Mouse (Mus musculus): ENCODE data around the gene Map2.

The Map2 gene

DNA sequence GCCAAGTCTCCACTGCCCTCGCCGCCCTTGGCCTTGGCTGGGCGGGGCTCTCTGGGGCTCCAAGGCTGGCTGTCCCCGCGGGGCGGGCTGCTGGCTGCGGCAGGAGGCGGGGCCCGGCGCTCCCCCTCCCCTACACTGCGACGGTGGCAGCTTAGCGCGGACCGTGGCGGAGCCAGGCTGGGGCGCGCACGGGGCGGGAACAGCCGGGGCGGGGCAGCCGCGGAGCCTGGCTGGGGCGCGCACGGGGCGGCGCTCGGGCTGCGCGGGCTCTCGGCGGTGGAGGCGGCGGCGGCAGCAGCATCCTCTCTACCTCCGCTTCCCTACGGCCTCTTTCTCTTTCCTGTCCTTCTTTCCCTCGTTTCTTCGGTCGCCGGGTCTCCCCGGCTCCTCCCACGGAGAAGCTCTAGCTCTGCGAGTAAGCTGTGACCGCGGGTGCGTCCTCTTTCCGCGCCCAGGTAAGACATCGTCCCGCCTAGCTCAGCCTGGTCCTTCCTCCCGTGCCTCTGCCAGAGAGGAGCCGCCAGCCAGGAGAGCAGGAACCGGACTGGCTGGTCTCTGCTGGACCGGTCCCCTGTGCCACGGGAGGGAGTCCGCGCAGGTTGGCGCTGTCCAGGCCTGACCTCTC is at the start of gene Map2:
TSS of gene Map2 (plus strand) at position 233 of the 625 bp plus-strand sequence.
- peak; percentile 84 to 91 for DNase-seq

GRCm38 (mm10) chr1:66133014-66133413 is 42.1 kb upstream of the Map2 start:
- DNase-seq, result no peak

DNA sequence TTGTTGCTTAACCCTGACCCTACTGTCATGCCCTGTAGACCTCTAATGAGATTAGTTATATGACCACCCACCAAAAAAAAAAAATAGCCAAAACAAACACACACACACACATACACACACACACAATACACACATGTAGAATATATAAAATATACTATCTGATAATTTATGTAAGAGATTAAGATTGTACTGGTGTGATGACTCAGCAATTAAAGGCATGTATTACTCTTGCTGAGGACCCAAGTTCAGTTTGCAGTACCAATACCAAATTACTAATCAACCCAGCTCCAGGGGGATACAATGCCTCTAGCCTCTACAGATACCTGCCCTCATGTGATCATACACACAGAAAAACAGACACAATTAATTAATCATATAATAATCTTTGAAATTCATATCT is 39.7 kb upstream of the Map2 start:
- no peak for DNase-seq

DNA sequence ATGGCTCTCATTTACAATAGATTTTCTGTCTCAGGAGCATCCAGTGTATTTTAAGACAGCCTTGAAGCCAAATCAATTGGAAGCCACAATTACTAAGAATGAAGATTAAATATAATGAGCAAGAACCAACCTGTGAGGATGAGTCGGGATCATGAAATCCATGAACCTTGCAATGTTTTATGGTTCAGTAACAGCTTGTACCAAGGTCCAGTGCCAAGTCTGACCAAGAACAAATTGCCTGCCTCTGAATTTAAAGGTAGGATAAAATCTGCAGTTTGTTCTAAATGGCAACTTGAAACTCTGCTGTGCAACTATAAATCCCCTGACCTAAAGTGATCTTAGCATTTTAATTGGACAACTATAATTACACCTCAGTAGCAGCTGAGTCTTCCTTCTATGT is 34.4 kb upstream of the Map2 start:
- no peak for DNase-seq

DNA sequence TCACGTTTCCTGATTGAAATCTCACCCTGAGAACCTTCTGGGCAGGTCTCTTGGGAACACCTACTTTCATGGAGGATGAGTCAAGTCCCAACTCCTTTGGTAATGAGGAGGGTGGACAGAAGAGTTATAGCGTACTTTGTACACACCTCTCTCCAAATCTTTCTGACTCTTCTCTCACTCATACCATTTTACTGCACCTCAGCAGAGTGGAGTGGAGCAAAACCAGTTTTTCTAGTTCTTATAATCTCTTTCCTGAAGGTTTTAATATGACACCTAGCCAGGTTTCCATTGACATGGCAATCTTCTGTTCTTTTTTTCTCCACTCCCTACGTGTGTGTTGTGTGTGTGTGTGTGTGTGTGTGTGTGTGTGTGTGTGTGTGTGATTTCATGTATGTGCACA is 29.9 kb upstream of the Map2 start:
- no peak for DNase-seq

GRCm38 (mm10) chr1:66148825-66149514 is 26.1 kb upstream of the Map2 start:
- DNase-seq, result no peak

- no peak for DNase-seq
These were observed 24.3 kb upstream of the Map2 start for GRCm38 (mm10) chr1:66150806-66151205.

- DNase-seq, result no peak
These were observed 17.9 kb upstream of the Map2 start for GRCm38 (mm10) chr1:66157135-66157534.

GRCm38 (mm10) chr1:66157589-66157988 is 17.5 kb upstream of the Map2 start:
- DNase-seq, result no peak

GRCm38 (mm10) chr1:66164648-66165047 is 10.4 kb upstream of the Map2 start:
- no peak for DNase-seq

DNA sequence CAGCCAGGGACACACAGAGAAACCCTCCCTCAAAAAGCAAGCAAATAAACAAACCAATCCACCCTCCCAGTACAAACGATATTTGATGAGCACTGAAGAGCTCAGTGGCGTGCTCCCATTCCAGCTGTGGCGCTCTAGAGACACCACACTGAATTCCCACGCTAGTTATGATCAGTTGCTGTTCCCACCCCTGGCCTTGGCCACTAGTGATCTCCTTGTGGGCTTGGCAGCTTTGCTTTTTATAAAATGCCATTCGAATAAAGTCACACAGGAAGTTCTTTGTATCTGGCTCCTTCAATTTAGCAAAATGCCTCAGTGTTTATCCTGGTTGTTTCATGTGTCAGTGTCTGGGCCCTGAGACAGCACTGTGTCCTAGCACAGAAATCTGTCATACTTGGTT is 6.4 kb upstream of the Map2 start:
- no peak for DNase-seq

DNA sequence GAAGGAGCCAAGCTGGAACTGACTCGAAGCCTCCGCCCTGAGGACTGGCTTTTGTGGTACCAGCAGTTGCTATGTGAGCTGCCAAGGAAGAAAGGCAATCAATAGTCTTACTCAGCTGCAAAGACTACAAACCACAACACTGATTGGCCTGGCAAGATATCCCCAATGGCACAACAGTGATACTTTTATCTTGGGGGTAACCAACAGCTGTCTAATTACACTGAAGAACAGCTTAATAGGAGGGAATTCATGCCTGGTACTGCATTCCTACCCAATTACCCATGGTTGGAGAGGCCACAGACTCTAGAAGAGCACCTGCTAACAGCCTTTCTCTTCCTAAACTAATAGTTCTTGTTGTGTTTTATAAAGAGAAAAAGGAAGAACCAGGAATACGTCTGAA is 2.9 kb upstream of the Map2 start:
- DNase-seq, result no peak

DNA sequence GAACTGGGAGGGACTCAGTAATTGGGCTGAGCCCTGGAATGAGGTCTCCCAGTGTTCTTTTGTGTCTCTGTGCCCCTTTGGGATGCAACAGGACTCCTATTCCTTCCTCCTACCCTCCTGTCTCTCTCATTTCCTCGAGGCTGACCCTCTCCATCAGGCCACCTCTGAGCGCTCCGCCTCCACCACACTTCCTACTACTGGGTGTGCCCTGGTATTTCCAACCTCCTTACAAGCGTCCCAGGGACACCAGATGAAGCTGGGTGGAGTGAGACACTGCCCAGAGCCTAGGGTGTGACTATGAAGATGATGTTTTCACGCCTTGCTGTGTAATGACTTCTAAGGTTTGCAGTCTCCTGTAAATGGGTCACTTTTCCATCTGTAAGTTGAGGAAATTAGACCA is 1.4 kb upstream of the Map2 start:
- DNase-seq, result no peak

- peak; percentile 4 to 28 for DNase-seq
These were observed 1.2 kb downstream of the Map2 start for GRCm38 (mm10) chr1:66176012-66176837.

DNA sequence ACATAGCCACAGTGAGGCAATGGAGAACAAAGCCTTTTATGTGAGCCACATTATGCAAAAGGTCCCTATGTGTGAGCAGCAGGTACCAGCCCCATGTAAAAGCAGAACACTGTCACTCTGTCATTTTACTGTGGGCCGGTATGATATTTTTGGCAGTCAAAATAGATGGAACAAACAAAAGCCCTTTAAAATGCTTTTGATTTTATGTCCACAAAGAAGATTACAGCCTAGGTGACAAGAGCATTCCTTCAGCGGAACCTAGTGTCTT is 1.7 kb downstream of the Map2 start:
- DNase-seq, result no peak

GRCm38 (mm10) chr1:66177489-66178170 is 2.6 kb downstream of the Map2 start:
- DNase-seq, result peak; percentile 56

DNA sequence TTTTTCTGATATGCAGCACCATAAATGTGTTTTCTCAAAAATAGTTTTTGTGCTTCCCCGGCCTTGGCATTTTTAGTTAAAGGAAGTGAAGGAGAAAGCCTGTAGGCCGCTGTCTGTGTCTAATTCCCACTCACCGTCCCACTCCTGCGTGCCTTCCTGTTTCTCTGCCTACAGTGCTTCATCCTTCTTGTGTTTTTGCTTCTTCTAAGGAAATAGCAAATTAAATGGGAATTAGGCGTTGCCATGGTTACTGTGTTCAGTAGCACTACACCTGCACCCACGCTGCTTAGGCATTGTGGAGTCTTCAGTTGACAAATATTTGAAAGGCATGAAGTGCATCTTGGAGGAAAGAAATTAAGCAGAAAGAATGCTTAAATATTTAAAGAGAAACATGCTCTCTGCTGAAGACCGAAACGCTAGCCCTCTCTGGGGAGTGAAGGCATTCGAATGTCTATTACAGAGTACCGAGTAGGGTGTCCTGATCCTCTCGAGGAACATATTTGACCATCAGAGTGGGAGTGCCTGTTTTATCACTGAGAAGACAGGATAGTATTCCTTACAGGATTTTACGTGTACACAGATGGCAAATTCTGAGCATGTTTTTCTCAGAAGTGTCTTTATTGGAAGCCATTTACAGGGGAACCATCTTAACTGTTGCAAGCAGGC is 12.1 kb downstream of the Map2 start:
- no peak for DNase-seq

- DNase-seq, result no peak
These were observed 17.3 kb downstream of the Map2 start for GRCm38 (mm10) chr1:66192401-66192800.

GRCm38 (mm10) chr1:66192891-66193290 is 17.8 kb downstream of the Map2 start:
- peak; percentile 61 for DNase-seq

- DNase-seq, result peak in 1 of 2 experiments; percentile 35
These were observed 20.1 kb downstream of the Map2 start for GRCm38 (mm10) chr1:66195040-66195726.

- no peak for DNase-seq
These were observed 21.2 kb downstream of the Map2 start for GRCm38 (mm10) chr1:66196240-66196639.

- DNase-seq, result no peak
These were observed 21.6 kb downstream of the Map2 start for GRCm38 (mm10) chr1:66196716-66197115.
